Mouse (Mus musculus) hindbrain, embryonic 11.5 days (tissue): ENCODE data around the gene Prkch. TPM values are rescaled to one million over a fixed set of nuclear protein-coding genes. Genes with fewer than 3 reads are reported as not detected.
A peak's percentile ranks its signal among the peaks of the same experiment; 100 is the strongest.

Source experiments
- ATAC-seq: fragments of 200-750 bp; cut with Nextera tagmentation; 2 replicates; pipeline ENCODE4 v1.8.0; 2017; ENCODE audit warnings: mild to moderate bottlenecking, moderate TSS enrichment, moderate library complexity; ENCODE audit not compliant: low FRiP score
- DNase-seq: peaks from one replicate; pipeline ENCODE4 v3.0.0-alpha.2; 2015; ENCODE audit warnings: low spot score
- H3K27ac ChIP-seq: fragments of 300-500 bp; sonication (generic); 2 replicates; pipeline ENCODE4 v1.5.1; 2014; ENCODE audit warnings: mild to moderate bottlenecking, low read depth, low read length
- H3K27me3 ChIP-seq: fragments of 300-500 bp; sonication (generic); 2 replicates; pipeline ENCODE4 v1.6.1; 2014; ENCODE audit warnings: mild to moderate bottlenecking, low read length, moderate library complexity, mixed read lengths; ENCODE audit not compliant: control insufficient read depth, insufficient read depth
- H3K36me3 ChIP-seq: fragments of 300-500 bp; sonication (generic); 2 replicates; pipeline ENCODE4 v1.6.1; 2014; ENCODE audit warnings: mild to moderate bottlenecking, low read length, moderate library complexity, mixed read lengths; ENCODE audit not compliant: control insufficient read depth, insufficient read depth
- H3K4me1 ChIP-seq: fragments of 300-500 bp; sonication (generic); replicated peaks from 2 replicates; pipeline ENCODE4 v1.6.1; 2014; ENCODE audit warnings: low read length, mixed read lengths; ENCODE audit not compliant: control insufficient read depth, insufficient read depth
- H3K4me2 ChIP-seq: fragments of 300-500 bp; sonication (generic); replicated peaks from 2 replicates; pipeline ENCODE4 v1.6.1; 2014; ENCODE audit warnings: mild to moderate bottlenecking, low read depth, low read length
- H3K4me3 ChIP-seq: fragments of 300-500 bp; sonication (generic); 2 replicates; pipeline ENCODE4 v1.5.1; 2014; ENCODE audit warnings: low read depth, low read length
- H3K9ac ChIP-seq: fragments of 300-500 bp; sonication (generic); 2 replicates; pipeline ENCODE4 v1.6.1; 2014; ENCODE audit warnings: low read depth, low read length
- H3K9me3 ChIP-seq: fragments of 300-500 bp; sonication (generic); 2 replicates; pipeline ENCODE4 v1.6.1; 2016; ENCODE audit warnings: low read length; ENCODE audit not compliant: control insufficient read depth
- WGBS: fragments of 180-500 bp; shearing (Covaris S2); extraction: QIAGEN DNeasy Blood & Tissue Kit; methylation state at CpG from one replicate; pipeline ENCODE4 v1.1.7; 2014; 5-methylcytosine and 5-hydroxymethylcytosine counted together
- polyA plus RNA-seq: library from polyadenylated mRNA; unstranded; fragments of >200 nt; fragmentation: Nextera tagmentation; extraction: Ambion mirVana; gene quantifications from 2 replicates; pipeline ENCODE4 v1.2.1, GENCODE M21; 2014

Gene Prkch
- polyA plus RNA-seq, 1 experiment from 2014 or later: 10.5 TPM

DNA sequence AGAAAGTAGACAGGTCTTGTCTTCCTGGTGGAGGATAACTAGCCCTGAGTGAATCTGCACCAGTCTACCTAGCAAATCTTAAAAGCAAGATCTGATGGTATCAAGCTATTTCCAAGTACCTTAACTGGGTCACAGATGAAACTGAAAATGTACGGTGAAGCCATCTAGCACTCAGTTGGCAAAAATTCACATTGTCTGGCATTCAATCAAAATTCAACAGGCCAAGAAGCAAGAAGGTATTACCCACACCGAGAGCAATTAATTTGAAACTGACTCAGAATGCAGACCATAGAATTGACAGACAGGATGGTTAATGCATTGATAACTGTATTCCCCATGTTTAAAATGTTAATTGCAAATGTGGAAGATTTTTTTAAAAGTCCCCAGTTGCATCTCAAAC lies 82.1 kb downstream of the Prkch start:
- Histone ChIP-seq H3K27ac (no peak overlapping the region), H3K9me3 (no peaks in the 10 kb centered on the region), H3K4me3 (no peak overlapping the region), H3K27me3 (no peaks in the 10 kb centered on the region), H3K4me2 (no peak overlapping the region), H3K4me1 (0 out of 2 replicates have a peak, but pooled peaks cover 2% of the 10 kb centered on the region), H3K9ac (no peak overlapping the region), H3K36me3 (no peaks in the 10 kb centered on the region)
- DNase-seq: no peak
- no peak for ATAC-seq
- 94% methylated on average over 2 of the region's 2 CpGs for WGBS

GRCm38 (mm10) chr12:73667607-73668006 lies 83.0 kb downstream of the Prkch start:
- no peak for DNase-seq
- H3K27me3 ChIP-seq: no peaks in the 10 kb centered on the region
- WGBS: 78% methylated on average over 7 of the region's 7 CpGs
- H3K9me3 ChIP-seq: no peaks in the 10 kb centered on the region
- no peak overlapping the region for H3K4me2 ChIP-seq
- no peak for ATAC-seq
- no peak overlapping the region for H3K9ac ChIP-seq
- 0 out of 2 replicates have a peak, but pooled peaks cover 2% of the 10 kb centered on the region for H3K4me1 ChIP-seq
- H3K27ac ChIP-seq: no peak overlapping the region
- no peaks in the 10 kb centered on the region for H3K36me3 ChIP-seq
- no peak overlapping the region for H3K4me3 ChIP-seq

DNA sequence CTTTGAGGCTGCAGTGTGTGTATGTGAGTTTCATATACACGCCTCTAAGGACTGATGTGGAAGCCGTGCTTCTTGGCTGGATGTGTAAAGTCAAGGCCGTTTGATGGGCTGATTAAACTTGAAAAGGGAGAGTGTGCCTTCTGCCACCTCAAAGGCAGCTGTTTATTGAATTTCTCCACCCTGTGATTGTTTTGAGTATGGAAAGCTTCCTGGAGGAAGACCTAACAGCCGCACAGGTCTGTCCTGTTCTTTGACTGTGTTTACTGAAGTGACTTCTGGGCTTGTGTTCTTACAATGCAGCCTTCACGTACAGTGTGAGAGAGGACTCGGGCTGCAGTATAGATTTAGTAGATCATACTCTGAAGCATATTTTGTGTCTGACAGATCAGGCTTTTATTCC lies 86.1 kb downstream of the Prkch start:
- ATAC-seq (no peak), DNase-seq (no peak)
- no peak overlapping the region for H3K27ac ChIP-seq
- H3K9ac ChIP-seq: no peak overlapping the region
- H3K27me3 ChIP-seq: no peaks in the 10 kb centered on the region
- H3K9me3 ChIP-seq: no peaks in the 10 kb centered on the region
- 0 out of 2 replicates have a peak, but pooled peaks cover 2% of the 10 kb centered on the region for H3K4me1 ChIP-seq
- no peak overlapping the region for H3K4me2 ChIP-seq
- no peak overlapping the region for H3K4me3 ChIP-seq
- 93% methylated on average over 6 of the region's 6 CpGs for WGBS
- H3K36me3 ChIP-seq: no peaks in the 10 kb centered on the region

DNA sequence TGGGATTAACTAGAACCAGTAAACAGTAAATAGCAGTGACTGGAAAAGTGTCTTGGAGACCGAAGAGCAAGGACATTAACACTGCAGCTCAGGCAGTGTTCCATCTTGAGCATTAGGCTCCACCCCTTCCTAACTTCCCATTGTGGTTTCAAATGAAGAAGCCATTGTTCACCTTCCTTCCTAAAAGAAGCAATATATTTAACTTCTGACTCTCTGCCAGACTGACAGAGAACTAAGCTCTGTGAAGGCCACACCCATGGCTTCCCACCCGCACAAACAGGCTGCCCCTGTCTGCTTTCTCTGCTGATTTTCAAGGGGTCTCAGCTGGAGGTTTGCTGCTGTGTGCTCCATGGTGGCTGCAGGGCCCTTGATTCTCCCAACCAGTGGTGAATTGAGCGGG lies 86.9 kb downstream of the Prkch start:
- Histone ChIP-seq H3K27me3 (no peaks in the 10 kb centered on the region), H3K9me3 (no peaks in the 10 kb centered on the region), H3K4me2 (no peak overlapping the region), H3K36me3 (no peaks in the 10 kb centered on the region), H3K27ac (no peak overlapping the region), H3K4me1 (0 out of 2 replicates have a peak, but pooled peaks cover 2% of the 10 kb centered on the region), H3K9ac (no peak overlapping the region), H3K4me3 (no peak overlapping the region)
- WGBS: 41% methylated on average over 3 of the region's 3 CpGs
- DNase-seq (no peak), ATAC-seq (no peak)

DNA sequence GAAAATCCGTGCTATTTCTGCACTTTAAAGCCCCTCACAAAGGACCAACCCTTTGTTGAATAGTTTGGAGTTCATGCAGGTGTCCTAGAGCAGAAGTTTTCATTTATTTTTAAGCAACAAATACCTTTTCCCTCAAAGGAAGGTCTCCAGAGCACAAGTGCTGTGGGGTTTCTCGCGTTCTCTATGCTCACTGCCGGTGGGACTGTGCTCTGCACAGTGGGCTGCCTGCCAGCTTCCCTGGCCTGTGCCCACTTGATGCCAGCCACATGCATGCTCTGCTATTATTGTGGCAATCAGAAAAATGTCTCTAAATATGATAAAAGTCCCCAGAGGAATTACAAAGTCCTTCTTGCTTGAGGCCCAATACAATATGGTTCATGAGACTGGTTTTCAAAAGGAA lies 87.4 kb downstream of the Prkch start:
- ATAC-seq (no peak), DNase-seq (no peak)
- H3K4me1 ChIP-seq: 0 out of 2 replicates have a peak, but pooled peaks cover 2% of the 10 kb centered on the region
- H3K27ac ChIP-seq: no peak overlapping the region
- no peaks in the 10 kb centered on the region for H3K27me3 ChIP-seq
- H3K4me2 ChIP-seq: no peak overlapping the region
- 62% methylated on average over 4 of the region's 4 CpGs for WGBS
- no peaks in the 10 kb centered on the region for H3K9me3 ChIP-seq
- no peak overlapping the region for H3K4me3 ChIP-seq
- no peaks in the 10 kb centered on the region for H3K36me3 ChIP-seq
- no peak overlapping the region for H3K9ac ChIP-seq

- H3K27me3 ChIP-seq: no peaks in the 10 kb centered on the region
- DNase-seq (no peak), ATAC-seq (no peak)
- 87% methylated on average over 7 of the region's 7 CpGs for WGBS
- no peak overlapping the region for H3K9ac ChIP-seq
- 0 out of 2 replicates have a peak, but pooled peaks cover 2% of the 10 kb centered on the region for H3K4me1 ChIP-seq
- H3K4me3 ChIP-seq: no peak overlapping the region
- H3K4me2 ChIP-seq: no peak overlapping the region
- no peaks in the 10 kb centered on the region for H3K9me3 ChIP-seq
- H3K36me3 ChIP-seq: no peaks in the 10 kb centered on the region
- H3K27ac ChIP-seq: no peak overlapping the region
Observed at GRCm38 (mm10) chr12:73673783-73674182, 89.2 kb downstream of the Prkch start.

- Histone ChIP-seq H3K9me3 (no peaks in the 10 kb centered on the region), H3K9ac (no peak overlapping the region), H3K4me3 (no peak overlapping the region), H3K27ac (no peak overlapping the region), H3K27me3 (no peaks in the 10 kb centered on the region), H3K4me1 (0 out of 2 replicates have a peak, but pooled peaks cover 2% of the 10 kb centered on the region), H3K4me2 (no peak overlapping the region), H3K36me3 (no peaks in the 10 kb centered on the region)
- ATAC-seq: no peak
- 50% methylated on average over 4 of the region's 4 CpGs for WGBS
- DNase-seq: peak; percentile 20
Observed at GRCm38 (mm10) chr12:73675212-73675611, 90.6 kb downstream of the Prkch start.

- H3K4me3 ChIP-seq: no peak overlapping the region
- H3K9ac ChIP-seq: no peak overlapping the region
- H3K4me2 ChIP-seq: no peak overlapping the region
- no peak for DNase-seq
- no peaks in the 10 kb centered on the region for H3K36me3 ChIP-seq
- no peak for ATAC-seq
- H3K27me3 ChIP-seq: no peaks in the 10 kb centered on the region
- H3K4me1 ChIP-seq: no peaks in the 10 kb centered on the region
- no peaks in the 10 kb centered on the region for H3K9me3 ChIP-seq
- WGBS: 28% methylated on average over 7 of the region's 7 CpGs
- H3K27ac ChIP-seq: no peak overlapping the region
Observed at GRCm38 (mm10) chr12:73679400-73679801, 94.8 kb downstream of the Prkch start.

DNA sequence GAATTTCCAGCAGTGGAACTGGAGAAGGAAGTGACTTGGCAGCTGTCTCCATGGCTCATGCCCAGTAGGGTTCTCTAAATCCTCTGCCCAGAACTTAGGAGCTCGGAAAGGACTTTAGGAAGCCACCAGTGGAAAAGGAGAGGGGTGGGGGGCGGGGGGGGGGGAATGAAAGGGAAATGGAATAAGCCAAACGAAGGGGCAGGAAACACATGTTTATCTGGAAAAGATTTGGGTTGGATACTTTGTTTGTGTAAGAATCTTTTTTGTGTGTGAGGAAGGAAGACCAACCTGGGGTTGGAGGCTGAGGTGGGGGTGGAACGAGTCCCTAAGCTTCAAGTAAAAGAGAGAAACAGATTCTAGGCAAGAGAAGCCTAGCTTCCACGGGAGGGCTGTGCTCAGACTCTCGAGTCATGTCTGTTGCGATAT lies 98.3 kb downstream of the Prkch start:
- H3K4me2 ChIP-seq: no peak overlapping the region
- no peak overlapping the region for H3K9ac ChIP-seq
- H3K4me3 ChIP-seq: no peak overlapping the region
- no peaks in the 10 kb centered on the region for H3K9me3 ChIP-seq
- no peak overlapping the region for H3K27ac ChIP-seq
- DNase-seq (no peak), ATAC-seq (no peak)
- H3K36me3 ChIP-seq: no peaks in the 10 kb centered on the region
- 72% methylated on average over 7 of the region's 7 CpGs for WGBS
- no peaks in the 10 kb centered on the region for H3K4me1 ChIP-seq
- no peaks in the 10 kb centered on the region for H3K27me3 ChIP-seq
